Mouse (Mus musculus): ENCODE data around the gene Znrf4. TPM values are rescaled to one million over a fixed set of nuclear protein-coding genes. Genes with fewer than 3 reads are reported as not detected.
A peak's percentile ranks its signal among the peaks of the same experiment; 100 is the strongest.

The Znrf4 gene
- polyA plus RNA-seq, 1 experiment from 2014 or later, result not detected

DNA sequence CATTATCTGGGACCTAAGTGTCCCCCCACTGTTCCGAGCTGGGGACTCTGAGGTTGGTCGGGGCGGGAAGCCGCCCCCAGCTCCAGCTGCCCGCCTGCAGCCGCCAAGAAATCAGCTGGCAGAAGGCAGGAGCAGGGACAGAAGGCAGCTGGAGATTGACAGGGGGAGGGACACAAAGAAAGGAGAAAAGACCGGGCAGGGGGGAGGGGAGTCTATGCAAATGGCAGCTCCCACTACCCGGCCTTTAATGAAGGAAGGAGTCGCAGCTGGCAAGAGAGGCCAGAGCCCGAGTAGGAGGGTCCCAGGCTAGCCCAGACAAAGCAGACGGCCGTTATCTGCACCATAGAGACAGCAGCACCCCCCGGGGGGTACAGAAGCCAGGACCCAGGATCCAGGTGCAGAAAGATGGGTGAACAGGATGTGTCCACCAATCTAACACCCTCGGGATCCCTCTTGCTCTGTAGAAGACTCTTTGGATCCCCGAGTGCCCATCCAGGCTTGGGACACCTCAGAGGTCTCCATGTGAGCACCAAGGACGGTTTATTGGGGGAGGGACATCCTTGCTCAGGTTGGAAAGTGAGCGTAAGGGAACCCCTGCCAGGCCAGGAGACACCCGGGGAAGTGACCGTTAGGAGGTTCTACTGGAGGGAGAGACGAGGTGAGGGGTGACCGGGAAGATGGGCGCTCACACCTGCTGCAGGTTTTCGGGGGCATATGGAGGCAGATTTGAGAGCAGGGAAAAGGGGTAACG lies 37.2 kb downstream of the Znrf4 start:
- H3K4me2 ChIP-seq (ENCODE audit: low read depth, low read length), result peak overlapping the region; percentile 87
- no peak for ATAC-seq (replicated peaks; ENCODE audit: extremely low read depth, insufficient read depth, low FRiP score)
- H3K4me3 ChIP-seq (ENCODE audit: low read length), result peak overlapping the region; percentile 72
- H3K36me3 ChIP-seq (ENCODE audit: control insufficient read depth, insufficient read depth), result no peaks in the 10 kb centered on the region
- peaks cover 17% of the 10 kb centered on the region for H3K27me3 ChIP-seq (ENCODE audit: control insufficient read depth, insufficient read depth, low read length)
- WGBS, result 1% methylated on average over 24 of the region's 24 CpGs
- peak overlapping the region; percentile 84 for H3K9ac ChIP-seq (ENCODE audit: low read length)
- H3K27ac ChIP-seq (ENCODE audit: low read length), result no peak overlapping the region
- peaks cover 42% of the 10 kb centered on the region for H3K4me1 ChIP-seq (ENCODE audit: control insufficient read depth, insufficient read depth, low read length)
- H3K9me3 ChIP-seq (replicated peaks; ENCODE audit: control insufficient read depth, low read length), result 0 out of 2 replicates have a peak, but pooled peaks cover 4% of the 10 kb centered on the region

DNA sequence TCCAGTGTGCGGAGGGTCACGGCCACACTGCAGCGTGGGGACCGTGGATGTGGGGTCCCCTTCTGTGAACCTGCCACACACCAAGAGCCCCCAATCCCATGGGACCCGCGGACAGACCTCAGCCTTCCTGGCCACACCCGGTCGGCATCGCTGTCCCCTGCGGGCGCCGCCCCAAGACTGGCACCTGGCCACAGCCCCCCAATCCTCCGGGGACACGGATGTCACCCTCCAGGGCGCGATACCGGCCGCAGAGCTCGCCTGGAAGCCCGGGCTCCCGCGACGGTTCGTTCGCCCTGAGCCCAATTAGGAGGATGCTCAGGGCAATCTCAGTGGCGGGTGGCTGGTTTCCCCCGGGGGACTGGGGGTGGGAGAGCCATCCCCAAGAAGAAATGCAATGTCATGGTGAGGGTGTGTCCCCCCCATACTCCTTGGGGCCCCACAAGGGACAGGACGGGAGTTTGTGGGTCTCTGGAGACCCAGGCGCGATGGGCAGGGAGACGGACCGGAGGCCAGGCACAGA lies 37.9 kb downstream of the Znrf4 start:
- peak overlapping the region; percentile 72 for H3K4me3 ChIP-seq (ENCODE audit: low read length)
- H3K4me2 ChIP-seq (ENCODE audit: low read depth, low read length), result peak overlapping the region; percentile 87
- peaks cover 47% of the 10 kb centered on the region for H3K4me1 ChIP-seq (ENCODE audit: control insufficient read depth, insufficient read depth, low read length)
- H3K27ac ChIP-seq (ENCODE audit: low read length), result no peak overlapping the region
- H3K36me3 ChIP-seq (ENCODE audit: control insufficient read depth, insufficient read depth), result no peaks in the 10 kb centered on the region
- H3K9me3 ChIP-seq (replicated peaks; ENCODE audit: control insufficient read depth, low read length), result 0 out of 2 replicates have a peak, but pooled peaks cover 4% of the 10 kb centered on the region
- peaks cover 17% of the 10 kb centered on the region for H3K27me3 ChIP-seq (ENCODE audit: control insufficient read depth, insufficient read depth, low read length)
- 6% methylated on average over 32 of the region's 32 CpGs for WGBS
- no peak for ATAC-seq (replicated peaks; ENCODE audit: extremely low read depth, insufficient read depth, low FRiP score)
- peak overlapping the region; percentile 70 for H3K9ac ChIP-seq (ENCODE audit: low read length)

DNA sequence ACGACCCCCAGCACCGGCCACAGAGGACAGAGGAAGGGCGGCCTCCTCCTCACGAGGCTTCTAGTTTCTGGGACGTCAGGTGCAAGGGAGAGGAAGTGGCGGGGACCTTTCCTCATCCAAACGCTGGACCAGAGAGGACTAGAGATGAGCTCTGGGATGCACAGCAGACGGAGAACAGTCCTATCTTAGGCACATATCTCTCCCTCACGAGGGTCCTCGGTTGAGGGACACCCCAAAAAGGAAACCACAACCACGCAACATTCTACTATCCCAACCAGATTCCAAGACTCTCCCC lies 38.7 kb downstream of the Znrf4 start:
- no peak overlapping the region for H3K27ac ChIP-seq (ENCODE audit: low read length)
- 4% methylated on average over 11 of the region's 11 CpGs for WGBS
- peaks cover 17% of the 10 kb centered on the region for H3K27me3 ChIP-seq (ENCODE audit: control insufficient read depth, insufficient read depth, low read length)
- H3K4me3 ChIP-seq (ENCODE audit: low read length), result peak overlapping the region; percentile 72
- ATAC-seq (replicated peaks; ENCODE audit: extremely low read depth, insufficient read depth, low FRiP score), result no peak
- peak overlapping the region; percentile 87 for H3K4me2 ChIP-seq (ENCODE audit: low read depth, low read length)
- 0 out of 2 replicates have a peak, but pooled peaks cover 4% of the 10 kb centered on the region for H3K9me3 ChIP-seq (replicated peaks; ENCODE audit: control insufficient read depth, low read length)
- no peaks in the 10 kb centered on the region for H3K36me3 ChIP-seq (ENCODE audit: control insufficient read depth, insufficient read depth)
- peaks cover 55% of the 10 kb centered on the region for H3K4me1 ChIP-seq (ENCODE audit: control insufficient read depth, insufficient read depth, low read length)
- peak overlapping the region; percentile 70; the same call in 1 of the 2 replicates for H3K9ac ChIP-seq (ENCODE audit: low read length)

DNA sequence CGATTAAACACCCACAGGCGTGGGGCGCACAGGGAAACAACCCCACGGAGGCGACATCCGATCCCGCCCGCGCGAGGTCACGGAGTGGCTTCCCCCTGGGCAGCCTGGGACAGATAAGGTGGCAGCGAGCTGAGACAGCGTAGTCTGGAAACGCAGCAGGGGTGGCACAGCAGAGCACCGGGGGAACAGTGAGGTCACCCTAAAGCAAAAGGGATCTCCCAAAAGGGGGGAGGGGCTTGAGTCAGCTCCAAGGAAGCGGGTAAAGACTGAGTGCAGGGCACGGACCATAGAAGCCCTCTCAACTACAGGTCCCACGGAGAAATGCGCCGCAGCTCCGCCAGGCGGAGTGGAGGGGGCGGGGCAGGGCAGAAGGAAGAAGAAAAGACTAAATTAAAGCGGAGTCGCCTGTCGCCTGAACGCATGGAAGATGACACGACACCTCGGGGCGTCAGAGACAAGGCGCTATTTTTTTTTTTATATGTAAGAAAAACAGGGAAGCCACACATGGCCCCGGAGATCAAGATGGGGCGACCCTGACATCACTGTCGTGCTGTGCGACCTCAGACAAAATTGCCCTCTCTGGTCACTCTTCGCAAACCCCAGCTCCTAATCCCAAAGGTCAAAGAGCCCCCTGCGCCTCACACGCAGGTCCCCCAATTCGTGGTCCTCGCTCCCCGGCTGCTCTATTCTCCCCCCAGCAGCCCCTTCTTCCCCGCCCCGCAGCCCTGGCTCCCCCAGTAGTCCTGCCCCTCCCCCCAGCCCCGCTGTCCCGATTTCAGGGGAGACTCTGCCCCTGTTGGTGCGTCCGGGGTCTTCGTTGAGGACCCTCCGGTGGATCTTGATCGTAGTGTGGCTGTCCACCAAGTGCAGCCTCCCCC lies 39.3 kb downstream of the Znrf4 start:
- Histone ChIP-seq H3K4me1 (ENCODE audit: control insufficient read depth, insufficient read depth, low read length) (peaks cover 56% of the 10 kb centered on the region), H3K27ac (ENCODE audit: low read length) (no peak overlapping the region), H3K4me2 (ENCODE audit: low read depth, low read length) (peak overlapping the region; percentile 87), H3K9ac (ENCODE audit: low read length) (peak overlapping the region; percentile 42; the same call in 1 of the 2 replicates), H3K36me3 (ENCODE audit: control insufficient read depth, insufficient read depth) (no peaks in the 10 kb centered on the region), H3K4me3 (ENCODE audit: low read length) (peak overlapping the region; percentile 72), H3K27me3 (ENCODE audit: control insufficient read depth, insufficient read depth, low read length) (peaks cover 17% of the 10 kb centered on the region), H3K9me3 (replicated peaks; ENCODE audit: control insufficient read depth, low read length) (0 out of 2 replicates have a peak, but pooled peaks cover 4% of the 10 kb centered on the region)
- ATAC-seq (replicated peaks; ENCODE audit: extremely low read depth, insufficient read depth, low FRiP score), result no peak
- 3% methylated on average over 50 of the region's 50 CpGs for WGBS

DNA sequence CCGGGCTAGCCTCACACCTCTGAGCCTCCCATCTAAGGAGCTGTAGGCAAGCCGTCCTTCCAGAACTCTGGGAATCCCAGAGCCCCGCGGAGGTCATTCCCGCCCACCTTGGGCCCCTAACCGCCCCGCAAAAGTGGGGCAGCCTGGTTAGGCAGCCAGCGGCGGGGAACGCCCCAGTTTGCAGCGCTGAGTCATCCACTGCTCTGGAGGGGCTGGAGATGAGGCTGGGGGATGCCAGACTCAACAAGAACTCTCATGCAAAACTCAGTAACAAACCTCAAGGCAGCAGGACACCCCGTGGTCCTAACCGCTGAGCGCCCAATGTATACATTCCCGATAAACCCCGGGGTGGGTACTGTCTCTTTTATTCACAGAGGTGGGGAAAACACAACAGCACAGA lies 40.1 kb downstream of the Znrf4 start:
- Histone ChIP-seq H3K4me3 (ENCODE audit: low read length) (no peak overlapping the region), H3K4me1 (ENCODE audit: control insufficient read depth, insufficient read depth, low read length) (peaks cover 64% of the 10 kb centered on the region), H3K9me3 (replicated peaks; ENCODE audit: control insufficient read depth, low read length) (0 out of 2 replicates have a peak, but pooled peaks cover 4% of the 10 kb centered on the region), H3K36me3 (ENCODE audit: control insufficient read depth, insufficient read depth) (no peaks in the 10 kb centered on the region), H3K9ac (ENCODE audit: low read length) (no peak overlapping the region), H3K4me2 (ENCODE audit: low read depth, low read length) (peak overlapping the region; percentile 87), H3K27me3 (ENCODE audit: control insufficient read depth, insufficient read depth, low read length) (peaks cover 17% of the 10 kb centered on the region), H3K27ac (ENCODE audit: low read length) (no peak overlapping the region)
- ATAC-seq (replicated peaks; ENCODE audit: extremely low read depth, insufficient read depth, low FRiP score), result no peak
- 17% methylated on average over 16 of the region's 16 CpGs for WGBS

DNA sequence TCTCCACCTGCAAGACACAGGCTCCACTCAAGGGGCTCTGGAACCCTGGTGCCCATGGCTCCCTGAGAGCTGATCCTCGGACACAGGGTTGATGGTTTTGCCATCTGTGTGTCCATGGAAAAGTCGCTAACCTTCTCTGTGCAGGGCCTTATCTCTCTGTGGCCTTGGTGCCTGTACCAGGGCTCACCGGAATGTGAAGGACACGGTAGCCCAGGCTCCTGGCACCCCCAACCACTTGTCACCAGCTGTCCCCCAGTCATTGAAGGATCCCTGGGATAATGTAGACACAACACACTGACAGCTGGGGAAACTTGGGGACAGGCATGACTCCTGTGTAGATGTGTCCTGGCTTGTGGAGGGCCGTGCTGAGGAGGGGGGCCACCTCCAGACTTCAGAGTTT lies 41.1 kb downstream of the Znrf4 start:
- 62% methylated on average over 5 of the region's 5 CpGs for WGBS
- ATAC-seq (replicated peaks; ENCODE audit: extremely low read depth, insufficient read depth, low FRiP score), result no peak
- Histone ChIP-seq H3K4me2 (ENCODE audit: low read depth, low read length) (no peak overlapping the region), H3K9ac (ENCODE audit: low read length) (no peak overlapping the region), H3K36me3 (ENCODE audit: control insufficient read depth, insufficient read depth) (no peaks in the 10 kb centered on the region), H3K27me3 (ENCODE audit: control insufficient read depth, insufficient read depth, low read length) (peaks cover 17% of the 10 kb centered on the region), H3K27ac (ENCODE audit: low read length) (no peak overlapping the region), H3K4me3 (ENCODE audit: low read length) (no peak overlapping the region), H3K9me3 (replicated peaks; ENCODE audit: control insufficient read depth, low read length) (no peaks in the 10 kb centered on the region), H3K4me1 (ENCODE audit: control insufficient read depth, insufficient read depth, low read length) (peaks cover 64% of the 10 kb centered on the region)

DNA sequence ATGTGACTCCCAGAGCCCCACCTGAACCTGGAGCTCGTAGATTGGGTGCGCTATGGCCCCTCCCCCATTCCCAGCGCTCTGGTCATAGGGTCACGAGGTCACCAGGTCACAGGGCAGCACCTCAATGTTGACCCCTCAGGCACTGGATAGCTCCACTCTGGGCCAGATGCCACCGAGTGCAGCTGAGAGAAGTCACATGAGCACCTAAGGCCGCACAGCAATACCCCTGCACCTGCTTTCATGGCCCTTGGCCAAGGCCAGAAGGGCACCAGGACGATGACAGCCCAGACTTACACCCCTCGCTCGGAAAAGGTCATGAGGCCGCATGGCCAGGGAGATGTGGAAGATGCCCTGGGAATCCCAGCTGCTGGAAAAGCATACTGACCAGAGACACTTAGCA lies 41.7 kb downstream of the Znrf4 start:
- no peak for ATAC-seq (replicated peaks; ENCODE audit: extremely low read depth, insufficient read depth, low FRiP score)
- peaks cover 64% of the 10 kb centered on the region for H3K4me1 ChIP-seq (ENCODE audit: control insufficient read depth, insufficient read depth, low read length)
- peak overlapping the region; percentile 23 for H3K9ac ChIP-seq (ENCODE audit: low read length)
- no peaks in the 10 kb centered on the region for H3K9me3 ChIP-seq (replicated peaks; ENCODE audit: control insufficient read depth, low read length)
- WGBS, result 20% methylated on average over 10 of the region's 10 CpGs
- no peak overlapping the region for H3K27ac ChIP-seq (ENCODE audit: low read length)
- peak overlapping the region; percentile 42 for H3K4me3 ChIP-seq (ENCODE audit: low read length)
- no peaks in the 10 kb centered on the region for H3K36me3 ChIP-seq (ENCODE audit: control insufficient read depth, insufficient read depth)
- H3K27me3 ChIP-seq (ENCODE audit: control insufficient read depth, insufficient read depth, low read length), result peaks cover 17% of the 10 kb centered on the region
- H3K4me2 ChIP-seq (ENCODE audit: low read depth, low read length), result peak overlapping the region; percentile 61

DNA sequence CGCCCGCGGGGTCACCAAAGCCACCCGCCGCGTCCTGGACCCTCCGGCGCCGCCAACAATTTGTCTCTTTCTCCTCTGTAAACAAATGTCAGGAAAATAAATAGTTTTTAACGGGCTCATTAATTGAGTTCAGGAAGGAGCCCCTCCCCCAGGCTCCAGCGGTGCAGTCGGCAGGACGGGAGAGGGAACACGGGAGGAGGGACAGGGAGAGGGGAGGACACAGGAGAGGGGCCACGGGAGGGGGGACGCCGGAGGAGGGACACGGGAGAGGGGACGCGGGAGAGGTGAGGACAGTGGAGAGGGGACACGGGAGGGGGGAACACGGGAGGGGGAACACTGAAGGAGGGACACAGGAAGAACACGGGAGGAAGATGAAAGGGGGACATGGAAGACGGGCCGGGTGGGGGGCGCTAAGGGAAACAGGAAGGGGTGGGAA lies 42.2 kb downstream of the Znrf4 start:
- H3K4me1 ChIP-seq (ENCODE audit: control insufficient read depth, insufficient read depth, low read length), result peaks cover 59% of the 10 kb centered on the region
- no peaks in the 10 kb centered on the region for H3K9me3 ChIP-seq (replicated peaks; ENCODE audit: control insufficient read depth, low read length)
- H3K4me2 ChIP-seq (ENCODE audit: low read depth, low read length), result peak overlapping the region; percentile 61
- peaks cover 15% of the 10 kb centered on the region for H3K27me3 ChIP-seq (ENCODE audit: control insufficient read depth, insufficient read depth, low read length)
- no peak for ATAC-seq (replicated peaks; ENCODE audit: extremely low read depth, insufficient read depth, low FRiP score)
- H3K27ac ChIP-seq (ENCODE audit: low read length), result peak overlapping the region; percentile 64
- peak overlapping the region; percentile 23 for H3K9ac ChIP-seq (ENCODE audit: low read length)
- peak overlapping the region; percentile 42 for H3K4me3 ChIP-seq (ENCODE audit: low read length)
- 4% methylated on average over 25 of the region's 26 CpGs for WGBS
- no peaks in the 10 kb centered on the region for H3K36me3 ChIP-seq (ENCODE audit: control insufficient read depth, insufficient read depth)

Measured in heart, embryonic 16.5 days (tissue).